Mouse (Mus musculus) spleen, postnatal 14 days (tissue): ENCODE measurements around the gene Prkar1b.

Experiments used
- DNase-seq, 2 experiments: peaks; one replicate each; pipeline ENCODE4 v3.0.0; 2021 to 2022; ENCODE audit warnings: low spot score in 2 of 2

Gene Prkar1b

GRCm38 (mm10) chr5:139066861-139067614 is 82.8 kb downstream of the Prkar1b start:
- DNase-seq: no peak

- no peak for DNase-seq
Observed at GRCm38 (mm10) chr5:139064611-139065010, 85.2 kb downstream of the Prkar1b start.

- no peak for DNase-seq
Observed at GRCm38 (mm10) chr5:139061680-139062079, 88.1 kb downstream of the Prkar1b start.

- no peak for DNase-seq
Observed at GRCm38 (mm10) chr5:139060460-139061051, 89.2 kb downstream of the Prkar1b start.

- DNase-seq: no peak
Observed at GRCm38 (mm10) chr5:139053176-139053575, 96.6 kb downstream of the Prkar1b start.

GRCm38 (mm10) chr5:139051276-139051675 is 98.5 kb downstream of the Prkar1b start:
- no peak for DNase-seq

GRCm38 (mm10) chr5:139049367-139049766 is 100.4 kb downstream of the Prkar1b start:
- no peak for DNase-seq

- DNase-seq: no peak
Observed at GRCm38 (mm10) chr5:139047171-139047570, 102.6 kb downstream of the Prkar1b start.

GRCm38 (mm10) chr5:139046636-139047035 is 103.2 kb downstream of the Prkar1b start:
- DNase-seq: no peak

GRCm38 (mm10) chr5:139043546-139043945 is 106.3 kb downstream of the Prkar1b start:
- DNase-seq: no peak

- no peak for DNase-seq
Observed at GRCm38 (mm10) chr5:139042299-139042698, 107.5 kb downstream of the Prkar1b start.

- DNase-seq: no peak
Observed at GRCm38 (mm10) chr5:139035171-139035570, 114.6 kb downstream of the Prkar1b start.

GRCm38 (mm10) chr5:139034746-139035145 is 115.1 kb downstream of the Prkar1b start:
- no peak for DNase-seq

GRCm38 (mm10) chr5:139033406-139034317 is 116.1 kb downstream of the Prkar1b start:
- no peak for DNase-seq

GRCm38 (mm10) chr5:139027603-139028002 is 122.2 kb downstream of the Prkar1b start:
- no peak for DNase-seq

- no peak for DNase-seq
Observed at GRCm38 (mm10) chr5:139024351-139025105, 125.3 kb downstream of the Prkar1b start.

GRCm38 (mm10) chr5:139020595-139020994 is 129.2 kb downstream of the Prkar1b start:
- no peak for DNase-seq

- peak in 1 of 2 experiments; percentile 25 for DNase-seq
Observed at GRCm38 (mm10) chr5:139017371-139018124, 132.3 kb downstream of the Prkar1b start.

GRCm38 (mm10) chr5:139015097-139015496 is 134.7 kb downstream of the Prkar1b start:
- peak in 1 of 2 experiments; percentile 14 for DNase-seq

- no peak for DNase-seq
Observed at GRCm38 (mm10) chr5:139010649-139011048, 139.2 kb downstream of the Prkar1b start.
